Mouse (Mus musculus) thymus, postnatal 4 days (tissue): ENCODE results near the gene Nbea.

Experiments used
- DNase-seq: peaks from one replicate; pipeline ENCODE4 v3.0.0; 2021

Nbea gene

GRCm38 (mm10) chr3:55824864-55825263 lies 358.6 kb downstream of the Nbea start:
- DNase-seq = no peak

GRCm38 (mm10) chr3:55819598-55819997 lies 363.9 kb downstream of the Nbea start:
- no peak for DNase-seq

- no peak for DNase-seq
Measured at GRCm38 (mm10) chr3:55818082-55818481, 365.4 kb downstream of the Nbea start.

- peak; percentile 7 for DNase-seq
Measured at GRCm38 (mm10) chr3:55816638-55817375, 366.7 kb downstream of the Nbea start.

GRCm38 (mm10) chr3:55816096-55816495 lies 367.4 kb downstream of the Nbea start:
- DNase-seq = no peak

- DNase-seq = no peak
Measured at GRCm38 (mm10) chr3:55814993-55815625, 368.4 kb downstream of the Nbea start.

GRCm38 (mm10) chr3:55794768-55795167 lies 388.7 kb downstream of the Nbea start:
- no peak for DNase-seq

GRCm38 (mm10) chr3:55793842-55794575 lies 389.5 kb downstream of the Nbea start:
- DNase-seq = no peak

GRCm38 (mm10) chr3:55792251-55792650 lies 391.2 kb downstream of the Nbea start:
- no peak for DNase-seq

- DNase-seq = no peak
Measured at GRCm38 (mm10) chr3:55790609-55791008, 392.9 kb downstream of the Nbea start.

- DNase-seq = no peak
Measured at GRCm38 (mm10) chr3:55789856-55790255, 393.6 kb downstream of the Nbea start.

- no peak for DNase-seq
Measured at GRCm38 (mm10) chr3:55788621-55789201, 394.8 kb downstream of the Nbea start.

- DNase-seq = no peak
Measured at GRCm38 (mm10) chr3:55788214-55788586, 395.3 kb downstream of the Nbea start.

- peak; percentile 21 for DNase-seq
Measured at GRCm38 (mm10) chr3:55787487-55788213, 395.9 kb downstream of the Nbea start.

GRCm38 (mm10) chr3:55786835-55787486 lies 396.5 kb downstream of the Nbea start:
- DNase-seq = no peak

- DNase-seq = no peak
Measured at GRCm38 (mm10) chr3:55785981-55786725, 397.3 kb downstream of the Nbea start.

- no peak for DNase-seq
Measured at GRCm38 (mm10) chr3:55785266-55785980, 398.1 kb downstream of the Nbea start.

GRCm38 (mm10) chr3:55784101-55784500 lies 399.4 kb downstream of the Nbea start:
- DNase-seq = peak; percentile 10

GRCm38 (mm10) chr3:55783171-55784081 lies 400.1 kb downstream of the Nbea start:
- peak; percentile 15 for DNase-seq

- DNase-seq = peak; percentile 17
Measured at GRCm38 (mm10) chr3:55782771-55783170, 400.7 kb downstream of the Nbea start.
